Mouse (Mus musculus) cerebellum, adult 8-10 months (tissue): Measurements from ENCODE around the gene Zfp830.
A peak's percentile ranks its signal among the peaks of the same experiment; 100 is the strongest.

Source experiments
- DNase-seq: peaks from one replicate; pipeline ENCODE4 v3.0.0; 2022

The Zfp830 gene

GRCm38 (mm10) chr11:82763742-82764437, at the start of gene Zfp830, which contains the start of gene Cct6b:
Zfp830 (plus strand) TSS chr11:82764345.
Cct6b (minus strand) TSS chr11:82764321.
- DNase-seq, result peak; percentile 94

DNA sequence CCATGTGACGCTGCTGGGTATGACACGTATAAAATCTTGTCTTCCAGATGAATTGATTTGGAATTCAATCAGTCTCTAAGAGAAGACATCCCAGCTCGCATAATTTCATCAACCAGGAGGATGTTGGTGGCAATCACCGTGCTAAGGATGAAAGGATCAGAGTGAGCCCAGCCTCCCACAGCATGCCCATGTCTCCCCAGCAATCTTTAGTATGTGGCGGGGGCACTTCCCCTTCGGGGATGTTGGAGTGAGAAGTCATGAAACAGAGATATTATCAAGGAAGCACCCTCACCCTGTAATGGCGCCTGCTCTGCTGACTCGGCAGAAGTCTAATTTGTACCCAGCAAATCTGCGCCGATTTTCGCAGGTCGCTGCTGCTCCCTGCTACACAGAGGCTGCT, 44.9 kb upstream of the Zfp830 start:
- DNase-seq, result no peak

GRCm38 (mm10) chr11:82726862-82727261, 37.3 kb upstream of the Zfp830 start:
- DNase-seq, result no peak

- DNase-seq, result no peak
Observed at GRCm38 (mm10) chr11:82734227-82734626, 29.9 kb upstream of the Zfp830 start.

- DNase-seq, result no peak
Observed at GRCm38 (mm10) chr11:82739006-82739405, 25.1 kb upstream of the Zfp830 start.

DNA sequence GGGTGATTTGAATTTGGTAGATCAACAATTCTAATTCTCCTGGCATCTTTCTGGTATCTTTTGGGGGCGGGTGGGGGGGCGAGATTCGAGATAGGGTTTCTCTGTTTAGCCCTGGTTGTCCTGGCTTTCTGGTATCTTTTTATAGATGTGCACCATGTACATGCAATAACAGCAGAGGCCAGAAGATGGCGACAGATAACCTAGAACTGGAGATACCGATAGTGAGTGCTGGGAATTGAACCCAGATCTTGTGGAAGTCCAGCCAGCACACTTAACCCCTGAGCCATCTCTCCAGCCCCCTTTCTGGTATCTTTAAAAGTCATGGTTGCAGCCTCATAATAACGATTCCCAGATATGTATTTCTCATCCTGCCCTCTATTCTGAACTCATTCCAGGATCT, 18.0 kb upstream of the Zfp830 start:
- no peak for DNase-seq

DNA sequence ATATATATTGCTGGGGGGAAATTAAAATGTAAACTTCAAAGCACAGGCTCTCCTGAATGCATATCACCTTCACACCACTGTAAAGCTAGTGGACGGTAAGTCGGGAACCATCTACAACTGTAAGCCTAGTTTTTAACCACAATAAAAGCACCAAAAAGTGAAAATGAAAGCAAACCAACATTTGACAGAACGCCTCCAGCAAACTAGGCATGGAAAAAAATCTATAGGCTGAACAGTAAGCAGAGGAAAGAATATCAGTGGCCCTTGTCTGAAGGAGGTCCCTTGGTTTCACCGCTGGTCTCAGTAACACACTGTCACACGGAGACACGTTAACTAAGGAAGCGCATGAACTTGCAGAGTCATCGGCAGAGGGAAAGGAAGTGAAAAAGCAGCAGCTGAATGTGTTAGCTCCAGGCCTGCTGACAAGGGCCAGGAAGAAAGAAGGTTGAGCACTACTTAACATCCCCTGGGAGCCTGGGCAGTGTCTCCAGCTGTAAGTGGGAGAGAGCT, 17.2 kb upstream of the Zfp830 start:
- no peak for DNase-seq

DNA sequence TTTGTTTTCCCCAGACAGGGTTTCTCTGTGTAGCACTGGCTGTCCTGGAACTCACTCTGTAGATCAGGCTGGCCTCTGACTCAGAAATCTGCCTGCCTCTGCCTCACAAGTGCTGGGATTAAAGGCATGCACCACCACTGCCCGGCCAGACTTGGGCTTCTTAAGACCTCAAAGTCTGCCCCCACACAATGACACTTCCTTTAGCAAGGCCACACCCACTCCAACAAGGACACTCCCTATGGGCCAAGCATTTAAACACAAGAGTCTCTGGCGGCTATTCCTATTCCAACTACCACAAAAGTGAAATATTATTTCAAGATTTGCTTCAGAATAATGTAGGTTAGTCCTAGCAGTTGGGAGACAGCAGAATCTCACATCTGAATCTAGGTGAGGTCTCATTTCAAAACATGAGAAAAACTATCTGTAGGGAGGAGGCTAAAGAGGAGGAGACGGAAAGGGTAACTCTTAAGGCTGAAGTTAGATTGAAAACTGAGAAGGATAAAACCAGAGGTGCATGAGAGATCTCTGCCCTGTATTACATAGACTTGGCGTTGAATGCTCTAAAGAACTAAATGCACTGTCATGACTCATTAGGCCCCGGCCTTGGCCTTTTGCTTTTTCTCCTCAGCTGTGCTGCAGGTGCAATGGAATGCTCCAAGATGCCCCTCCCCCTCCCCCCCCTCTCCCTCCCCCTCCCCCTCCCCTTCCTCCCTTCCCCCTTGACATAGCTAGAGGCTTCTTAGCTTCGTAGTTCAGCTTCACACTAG, 11.6 kb upstream of the Zfp830 start:
- DNase-seq, result no peak

DNA sequence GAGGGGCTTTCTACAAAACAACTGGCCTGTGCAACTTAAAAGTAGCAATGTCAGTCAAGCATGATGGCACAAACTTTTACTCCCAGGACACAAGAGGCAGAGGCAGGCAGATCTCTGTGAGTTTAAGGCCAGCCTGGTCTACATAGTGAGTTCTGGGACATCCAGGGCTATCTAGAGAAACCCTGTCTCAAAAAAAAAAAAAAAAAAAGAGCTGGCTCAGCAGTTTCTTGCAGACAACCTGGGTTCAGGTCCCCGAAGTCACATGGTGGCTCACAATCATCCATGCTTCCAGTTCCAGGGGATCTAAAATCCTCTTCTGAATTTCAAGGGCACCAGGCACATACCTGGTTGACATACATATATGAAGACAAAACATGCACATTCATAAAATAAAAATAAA, 8.2 kb upstream of the Zfp830 start:
- no peak for DNase-seq

DNA sequence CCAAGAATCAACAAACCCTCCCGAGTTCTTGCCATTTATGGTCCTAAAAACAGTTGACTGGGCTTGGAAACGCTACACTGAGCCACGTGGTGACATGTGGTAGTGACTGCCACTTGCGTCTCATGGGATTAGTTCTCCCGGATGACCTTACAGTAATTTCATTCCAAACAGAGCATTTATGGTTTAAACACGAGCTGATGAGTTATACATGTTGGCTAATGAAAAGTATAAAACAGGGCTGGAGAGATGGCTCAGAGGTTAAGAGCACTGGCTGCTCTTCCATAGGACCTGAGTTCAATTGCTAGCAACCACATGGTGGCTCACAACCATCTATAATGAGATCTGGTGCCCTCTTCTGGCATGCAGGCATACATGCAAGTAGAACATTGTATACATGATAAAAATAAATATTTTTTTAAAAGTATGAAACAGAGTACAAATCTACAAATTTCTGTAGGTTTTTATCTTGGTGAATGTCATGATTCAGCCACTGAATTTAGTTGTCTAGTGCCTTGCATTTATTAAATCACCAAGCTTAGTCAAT, 1.8 kb upstream of the Zfp830 start:
- DNase-seq, result no peak

GRCm38 (mm10) chr11:82763261-82763660, 884 bp upstream of the Zfp830 start:
- DNase-seq, result no peak

DNA sequence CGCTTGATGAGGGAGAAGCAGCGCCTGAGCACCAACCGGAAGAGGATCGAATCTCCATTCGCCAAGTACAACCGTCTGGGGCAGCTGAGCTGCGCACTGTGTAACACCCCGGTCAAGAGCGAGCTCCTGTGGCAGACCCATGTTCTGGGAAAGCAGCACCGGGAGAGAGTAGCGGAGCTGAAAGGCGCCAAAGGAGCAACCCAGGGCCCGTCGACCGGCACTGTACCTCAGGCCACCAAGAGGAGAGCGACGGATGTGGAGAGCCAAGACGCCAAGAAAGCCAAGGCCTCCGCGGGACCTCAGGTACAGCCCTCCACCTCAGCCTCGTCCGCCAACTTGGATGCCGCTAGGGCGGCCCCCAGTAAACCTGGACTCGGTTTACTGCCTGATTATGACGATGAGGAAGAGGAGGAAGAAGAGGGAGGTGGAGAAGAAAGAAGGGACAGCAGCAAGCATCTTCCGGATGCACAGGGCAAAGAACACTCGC, 336 bp downstream of the Zfp830 start:
- no peak for DNase-seq

DNA sequence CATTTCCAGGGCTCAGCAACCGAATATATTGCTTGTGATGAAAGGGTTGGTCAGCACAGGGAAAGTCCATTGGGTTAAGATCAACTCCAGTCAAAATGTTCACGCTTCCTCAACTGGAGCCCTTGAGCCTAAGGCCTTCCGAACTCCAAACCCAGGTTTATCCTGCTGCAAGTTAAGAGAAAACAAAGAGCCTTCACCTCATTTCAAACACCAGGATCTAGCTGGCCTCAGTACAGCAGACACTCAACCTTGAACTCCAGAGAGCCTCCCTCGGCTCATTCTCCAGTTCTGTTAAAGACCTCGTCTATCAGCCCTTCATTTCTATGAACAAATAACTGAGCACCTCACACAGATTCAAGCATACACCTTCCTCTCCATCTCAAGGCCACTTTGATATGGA, 16.0 kb downstream of the Zfp830 start:
- DNase-seq, result no peak

- DNase-seq, result peak; percentile 92
Observed at GRCm38 (mm10) chr11:82780983-82781903, 17.1 kb downstream of the Zfp830 start, which contains the start of gene Lig3. Lig3 (plus strand) TSS chr11:82781108.

DNA sequence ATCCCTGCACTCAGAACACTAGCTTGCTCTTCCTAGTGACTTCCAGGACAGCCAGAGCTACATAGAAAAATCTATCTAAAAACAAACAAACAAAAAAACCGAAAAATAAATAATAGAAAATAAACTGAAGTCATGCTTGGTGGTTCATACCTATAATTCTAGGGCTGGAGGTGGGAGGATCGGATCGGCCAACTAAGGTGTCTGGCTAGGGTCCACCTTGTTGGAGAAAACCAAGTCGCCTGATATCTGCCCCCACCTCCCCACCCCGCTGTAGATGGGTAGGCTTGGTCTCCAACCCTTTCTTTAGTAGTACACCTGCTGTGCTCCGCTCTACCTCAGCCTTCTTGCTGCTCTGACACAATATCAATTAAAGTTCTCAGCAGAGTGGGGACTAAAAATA, 18.1 kb downstream of the Zfp830 start:
- no peak for DNase-seq

DNA sequence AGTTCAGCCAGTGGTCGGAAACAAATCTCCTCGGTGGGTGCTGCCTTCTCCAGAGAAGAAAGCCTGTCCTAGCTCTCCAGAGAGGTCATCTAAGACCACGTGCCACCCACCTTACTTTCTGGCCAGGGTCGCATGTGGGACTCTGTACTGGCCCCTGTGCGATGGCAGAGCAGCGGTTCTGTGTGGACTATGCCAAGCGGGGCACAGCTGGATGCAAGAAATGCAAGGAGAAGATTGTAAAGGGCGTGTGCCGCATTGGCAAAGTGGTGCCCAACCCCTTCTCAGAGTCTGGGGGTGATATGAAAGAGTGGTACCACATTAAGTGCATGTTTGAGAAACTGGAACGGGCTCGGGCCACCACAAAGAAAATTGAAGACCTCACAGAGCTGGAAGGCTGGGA, 19.3 kb downstream of the Zfp830 start:
- no peak for DNase-seq

GRCm38 (mm10) chr11:82806656-82807055, 42.5 kb downstream of the Zfp830 start:
- no peak for DNase-seq

- no peak for DNase-seq
Observed at GRCm38 (mm10) chr11:82807370-82807769, 43.2 kb downstream of the Zfp830 start.

- DNase-seq, result no peak
Observed at GRCm38 (mm10) chr11:82808485-82808884, 44.3 kb downstream of the Zfp830 start.
